Mouse (Mus musculus): Measurements from ENCODE around the gene Slc7a4.
"Not testable (repeated sequence)": the region's sequence is repeated elsewhere in the genome, so short reads cannot be mapped to it uniquely, and the experiment has no call there.

Slc7a4 gene

DNA sequence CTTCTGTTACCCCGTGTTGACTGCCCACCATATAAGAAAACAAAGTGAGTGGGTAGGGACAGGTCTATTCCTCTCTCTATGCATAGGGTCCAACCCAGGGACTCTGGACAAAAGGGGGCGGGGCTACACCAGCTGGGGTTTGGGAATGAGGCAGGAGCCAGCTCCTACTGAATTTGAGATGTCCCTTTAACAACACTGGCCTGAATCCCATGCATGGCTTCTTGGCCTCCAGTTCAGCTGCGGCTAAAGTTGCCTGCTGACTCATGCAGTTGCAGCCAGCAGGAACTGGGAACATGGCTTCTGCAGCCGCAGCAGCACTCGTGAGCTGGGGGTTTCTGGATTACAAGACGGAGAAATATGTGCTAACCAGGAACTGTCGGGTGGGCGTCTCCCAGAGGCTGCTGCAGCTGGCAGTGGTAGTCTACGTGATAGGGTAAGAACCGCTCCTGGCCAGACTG lies 21.2 kb downstream of the Slc7a4 start, which contains the start of gene P2rx6:
Gene P2rx6, plus strand, starts transcription at position 135 of the 458 bp plus-strand sequence.
- DNase-seq (ENCODE audit: low spot score) = peak; percentile 43

DNA sequence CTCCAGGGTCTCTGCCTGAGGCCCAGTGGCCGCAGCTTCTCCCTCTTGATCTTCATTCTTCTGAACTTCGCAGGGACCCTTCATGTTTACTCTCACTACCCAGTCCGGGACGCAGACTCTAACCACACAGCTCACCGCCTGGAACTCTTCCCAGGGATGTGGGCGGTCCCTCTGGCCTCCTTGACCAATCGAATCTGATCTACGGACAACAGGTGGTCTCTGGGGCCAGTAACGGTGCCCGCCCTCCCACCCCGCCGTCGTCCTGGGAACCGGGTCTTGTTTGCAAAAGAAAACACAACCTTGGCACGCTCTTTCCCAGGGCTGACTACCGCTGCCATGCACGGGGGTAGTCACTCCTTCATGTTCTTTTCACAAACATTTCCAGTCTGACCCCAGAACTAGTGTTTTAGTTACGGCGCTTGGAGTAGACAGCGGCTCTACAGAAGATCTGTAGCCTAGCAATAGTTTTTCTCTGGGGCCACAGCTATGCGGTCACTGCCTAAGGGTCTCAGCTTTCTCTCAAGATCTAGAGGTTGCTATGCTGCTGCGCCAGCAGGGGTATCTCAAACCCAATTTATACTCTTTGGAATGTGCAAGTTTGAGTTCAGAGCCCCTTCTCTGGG lies 21.8 kb downstream of the Slc7a4 start, which contains the start of gene Lrrc74b:
Gene Lrrc74b, minus strand, starts transcription at position 120 of the 623 bp plus-strand sequence.
- DNase-seq (ENCODE audit: low spot score) = no peak

DNA sequence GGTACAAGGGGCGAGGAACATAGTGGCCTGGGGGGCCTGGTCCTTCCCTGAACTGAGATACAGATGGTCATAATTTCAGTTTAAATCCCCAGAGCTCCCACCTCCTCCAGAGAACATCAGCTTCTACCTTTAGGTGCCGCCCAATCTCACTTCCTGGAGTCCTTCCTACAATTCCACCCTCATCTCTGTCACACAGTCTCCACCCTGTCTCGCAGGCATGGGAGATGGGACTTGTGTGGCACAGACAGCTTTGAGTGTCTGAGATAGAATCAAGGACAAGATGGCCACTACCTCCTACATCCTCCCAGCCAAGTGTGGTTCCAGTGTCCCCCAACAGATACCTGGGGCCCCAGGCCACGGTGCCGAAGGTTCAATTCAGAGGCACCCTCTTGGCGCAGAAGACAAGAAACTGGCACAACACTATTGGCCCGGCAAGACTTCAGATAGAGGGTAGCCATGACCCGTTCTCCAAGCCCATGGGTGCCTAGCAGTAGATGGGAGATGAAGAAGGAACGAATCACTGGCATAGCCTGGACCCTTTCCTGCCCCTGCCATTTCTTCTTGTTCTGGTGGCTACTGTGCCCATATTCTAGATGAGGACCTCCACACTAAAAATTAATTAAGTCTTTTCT lies 23.5 kb downstream of the Slc7a4 start:
- DNase-seq (ENCODE audit: low spot score) = no peak

DNA sequence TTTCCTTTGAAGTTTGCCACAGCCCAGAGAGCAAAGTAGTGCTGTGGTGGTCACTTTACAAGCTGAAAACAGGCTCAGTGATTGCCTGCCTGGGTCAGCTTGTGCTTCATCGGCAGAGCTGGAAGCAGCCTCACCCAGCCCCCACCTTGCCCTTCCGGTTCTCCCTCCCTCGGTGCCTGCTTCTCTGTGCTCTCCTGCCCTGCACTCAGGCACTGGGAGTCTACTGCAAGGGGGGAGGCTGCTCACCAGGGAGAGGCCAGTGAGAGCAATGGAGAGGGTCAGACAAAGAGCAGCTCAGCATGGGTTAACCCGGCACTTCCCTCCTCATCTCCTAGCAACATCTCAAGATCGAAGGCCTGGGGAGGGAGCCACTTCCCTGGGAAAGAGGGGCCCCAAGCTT lies 24.2 kb downstream of the Slc7a4 start:
- DNase-seq (ENCODE audit: low spot score) = no peak

DNA sequence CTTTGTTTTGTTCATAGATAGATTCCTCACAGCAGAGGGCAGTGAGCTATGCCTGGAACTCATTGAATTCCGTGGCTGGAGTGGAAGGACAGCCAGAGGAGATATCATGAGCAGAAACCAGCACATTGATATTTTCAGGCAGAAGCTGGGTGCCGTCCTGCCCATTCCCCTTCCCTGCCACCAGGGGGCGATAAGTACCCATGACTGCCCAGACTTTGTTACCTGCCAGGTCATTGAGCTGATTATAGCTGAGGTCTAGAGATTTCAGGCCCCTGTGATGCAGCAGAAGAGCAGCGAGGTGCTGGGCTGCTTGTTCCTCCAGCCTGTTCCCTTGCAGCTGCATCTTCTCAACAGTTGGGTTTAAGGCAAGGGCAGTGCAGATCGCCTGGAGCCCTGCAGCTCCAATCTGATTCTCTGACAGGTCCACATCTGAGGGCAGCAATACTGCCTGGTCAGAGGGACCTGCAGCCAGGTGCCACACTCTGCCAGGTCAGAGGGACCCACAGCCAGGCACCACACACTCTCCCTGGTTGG lies 25.0 kb downstream of the Slc7a4 start:
- DNase-seq (ENCODE audit: low spot score) = no peak

DNA sequence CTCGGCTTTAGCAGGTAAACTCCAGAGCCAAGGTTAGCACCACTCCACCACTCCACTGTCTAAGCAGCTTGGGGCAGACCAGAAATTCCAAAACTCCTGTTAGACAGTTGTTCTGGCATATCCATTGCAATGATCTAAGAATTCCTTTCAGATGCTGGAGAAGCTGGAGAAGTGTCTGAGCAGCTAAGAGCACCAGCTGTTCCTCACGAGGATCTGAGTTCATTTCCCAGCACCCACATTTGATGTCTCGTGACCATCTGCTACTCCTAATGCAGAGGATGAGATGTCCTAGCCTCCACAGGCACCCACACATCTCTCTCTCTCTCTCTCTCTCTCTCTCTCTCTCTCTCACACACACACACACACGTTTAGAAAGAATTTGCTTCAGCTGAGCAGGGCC lies 26.1 kb downstream of the Slc7a4 start:
- no peak for DNase-seq (ENCODE audit: low spot score)

DNA sequence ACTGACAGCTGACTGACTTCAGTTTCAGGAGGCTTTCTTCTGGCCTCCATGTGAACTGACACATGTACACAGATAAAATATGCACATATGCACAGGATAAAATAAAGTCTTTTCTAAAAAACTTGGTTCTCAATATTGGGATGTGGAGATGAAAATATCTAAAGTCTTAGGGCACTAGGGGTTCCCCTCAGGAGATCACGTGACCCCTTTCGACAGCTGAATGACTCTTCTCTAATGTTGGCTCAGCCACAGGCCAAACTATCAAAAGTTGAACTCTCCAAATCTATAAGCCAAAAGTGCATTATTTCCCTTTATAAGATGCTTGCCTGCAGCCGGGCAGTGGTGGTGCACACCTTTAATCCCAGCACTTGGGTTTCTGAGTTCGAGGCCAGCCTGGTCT lies 26.8 kb downstream of the Slc7a4 start:
- DNase-seq (ENCODE audit: low spot score) = no peak

DNA sequence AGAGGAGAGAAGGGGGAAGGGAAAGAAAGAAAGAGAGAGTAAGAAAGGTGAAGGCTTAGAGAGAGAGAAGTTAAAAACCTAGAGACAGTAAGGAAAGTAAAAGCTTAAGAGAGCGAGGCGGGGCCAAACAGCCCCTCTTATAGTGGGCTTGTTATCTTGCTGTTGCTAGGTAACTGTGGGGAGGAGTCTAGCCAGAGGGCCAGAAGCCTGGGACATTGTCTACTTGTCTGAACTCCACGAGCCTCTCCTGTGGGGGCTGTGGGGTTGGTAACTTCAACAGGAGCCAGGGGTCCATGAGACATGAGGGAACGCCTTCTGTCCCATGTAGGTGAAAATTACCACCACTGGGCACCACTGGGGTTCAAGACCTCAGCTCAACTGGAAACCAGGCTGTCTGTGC lies 28.3 kb downstream of the Slc7a4 start:
- not testable (repeated sequence) for DNase-seq (ENCODE audit: low spot score)

DNA sequence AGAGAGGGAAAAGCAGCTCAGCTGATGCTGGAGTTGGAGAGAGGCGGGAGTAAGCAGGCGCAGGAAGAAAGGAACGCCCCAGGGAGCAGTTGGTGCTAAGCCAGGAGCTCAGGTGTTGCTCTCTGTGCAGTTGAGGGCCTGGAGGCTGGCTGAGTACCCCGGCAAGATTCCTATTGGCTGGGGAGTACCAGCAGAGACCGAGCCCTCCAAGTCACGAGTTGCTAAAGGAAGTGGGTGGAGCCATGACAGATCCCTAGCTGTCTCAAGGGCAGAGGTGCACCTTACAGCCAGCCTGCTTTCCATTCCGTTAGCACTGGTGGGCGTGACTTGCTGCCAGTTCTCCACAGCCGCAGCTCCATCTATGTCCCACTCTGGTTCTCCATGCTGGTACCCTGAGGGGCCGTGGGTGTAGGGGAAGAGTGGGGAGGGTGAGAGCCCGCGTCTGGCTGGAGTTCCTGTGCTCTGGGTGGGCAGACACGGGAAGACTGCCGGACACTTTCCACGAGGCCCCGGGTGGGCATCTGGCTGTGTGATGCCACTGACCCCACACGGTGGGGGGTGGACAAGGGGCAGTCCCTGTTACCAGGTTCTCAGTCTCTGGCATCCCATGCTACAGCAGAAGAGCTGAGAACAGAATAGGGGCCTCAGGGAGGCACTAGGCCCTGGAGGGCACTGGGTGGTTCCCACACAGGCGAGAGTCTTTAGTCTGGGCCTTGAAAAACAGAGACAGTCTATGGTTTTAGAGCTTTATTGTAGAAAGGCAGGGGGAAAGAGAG lies 28.9 kb downstream of the Slc7a4 start:
- no peak for DNase-seq (ENCODE audit: low spot score)

DNA sequence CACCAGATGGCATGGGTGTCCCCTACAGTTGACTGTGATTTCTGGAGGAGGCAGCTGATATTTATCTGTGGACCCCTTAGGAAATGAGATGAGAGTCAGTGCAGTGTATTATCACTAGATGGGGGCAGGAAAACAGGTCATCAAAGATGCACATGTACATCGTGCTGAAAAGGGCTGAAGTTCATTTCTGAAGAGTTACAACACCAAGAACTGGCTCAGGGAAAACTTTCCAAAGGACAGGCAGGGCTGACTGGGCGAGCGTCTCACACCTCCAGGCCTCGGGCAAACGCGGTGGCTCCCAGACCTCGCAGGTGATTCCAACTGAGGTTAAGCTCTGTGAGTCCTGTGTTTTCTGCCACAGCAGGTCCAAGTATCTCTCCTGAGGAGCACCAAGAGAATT lies 30.2 kb downstream of the Slc7a4 start:
- DNase-seq (ENCODE audit: low spot score) = no peak

DNA sequence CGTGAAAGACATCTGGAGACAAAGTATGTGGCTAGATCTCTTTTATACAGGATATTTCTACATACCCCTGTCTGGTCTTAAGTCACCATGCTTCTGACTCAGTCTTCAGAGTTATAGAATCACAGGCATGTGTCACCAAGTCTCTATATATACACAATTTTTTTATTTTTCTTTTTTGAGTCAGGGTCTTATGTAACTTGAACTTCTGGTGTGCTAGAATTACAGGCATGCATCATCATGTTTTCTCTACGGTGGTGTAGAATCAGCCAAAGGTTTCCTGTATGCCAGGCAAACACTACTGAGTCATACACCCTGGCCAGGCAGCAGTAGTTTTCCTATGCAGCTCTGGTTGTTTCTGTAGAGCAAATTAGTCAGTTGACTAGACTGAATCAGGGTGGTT lies 40.4 kb downstream of the Slc7a4 start:
- DNase-seq (ENCODE audit: low spot score) = no peak

DNA sequence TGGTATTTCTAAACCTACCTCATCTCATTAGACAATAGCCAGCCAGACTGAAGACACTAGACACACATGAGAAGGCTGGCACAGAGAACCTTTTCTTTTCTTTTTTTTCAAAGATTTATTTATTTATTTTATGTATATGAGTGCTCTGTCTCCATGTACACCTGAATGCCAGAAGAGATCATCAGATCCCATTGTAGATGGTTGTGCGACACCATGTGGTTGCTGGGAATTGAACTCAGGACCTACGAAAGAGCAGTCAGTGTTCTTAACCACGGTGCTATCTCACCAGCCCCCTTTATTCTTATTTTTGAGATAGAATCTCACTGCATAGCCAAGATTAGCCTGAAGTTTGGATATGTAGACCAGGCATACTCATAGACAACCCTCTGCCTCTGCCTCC lies 46.4 kb downstream of the Slc7a4 start:
- DNase-seq (ENCODE audit: low spot score) = no peak

DNA sequence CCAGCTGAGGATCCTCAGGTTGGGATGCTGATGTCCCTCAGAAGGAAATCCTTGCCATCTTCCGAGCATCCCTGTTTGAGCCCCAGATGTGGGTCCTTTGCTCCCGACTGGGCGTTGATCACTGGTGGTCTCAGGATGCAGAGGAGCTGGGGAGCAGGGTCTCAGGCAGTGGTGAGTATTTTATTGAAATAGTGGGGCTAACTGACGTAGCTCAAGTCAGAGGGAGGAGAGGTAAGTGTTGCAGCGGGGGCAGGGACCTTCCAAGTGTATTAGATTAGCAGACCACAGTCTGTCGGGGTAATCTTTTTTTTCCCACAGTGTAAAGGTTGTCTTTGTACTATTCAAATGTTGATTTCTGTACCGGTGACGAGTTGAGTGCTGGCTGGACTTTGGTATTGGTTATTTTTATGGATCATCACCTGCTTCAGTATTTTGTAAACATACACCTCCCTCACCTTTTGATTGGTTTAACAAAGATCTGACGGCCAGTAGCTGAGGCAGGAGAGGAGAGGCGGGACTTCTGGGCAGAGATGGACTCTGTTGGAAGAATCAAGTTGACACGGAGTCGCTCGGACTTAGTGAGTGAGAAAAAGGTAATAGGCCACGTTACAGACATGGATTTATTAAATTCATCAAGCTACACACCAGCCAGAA lies 50.2 kb downstream of the Slc7a4 start:
- DNase-seq (ENCODE audit: low spot score) = no peak

DNA sequence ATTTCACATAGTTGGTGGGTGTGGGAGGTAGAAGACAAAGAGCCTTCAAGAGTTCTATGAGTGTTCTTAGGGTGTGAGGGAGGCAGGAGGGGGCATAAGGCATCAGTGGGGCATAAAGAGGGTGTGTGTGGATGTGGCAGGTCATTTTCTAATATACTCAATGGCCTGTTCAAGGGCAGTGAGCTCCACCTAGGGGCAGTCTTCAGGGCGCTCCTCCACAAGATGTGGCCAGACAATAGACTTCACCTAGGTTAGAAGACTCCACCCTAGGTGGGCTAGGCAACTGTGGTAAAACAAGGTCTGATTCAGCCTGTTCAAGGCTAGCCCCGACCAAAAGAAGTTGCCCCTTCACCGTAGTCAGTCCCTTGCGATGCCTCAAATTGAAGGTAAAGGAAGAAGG lies 50.7 kb downstream of the Slc7a4 start:
- no peak for DNase-seq (ENCODE audit: low spot score)

DNA sequence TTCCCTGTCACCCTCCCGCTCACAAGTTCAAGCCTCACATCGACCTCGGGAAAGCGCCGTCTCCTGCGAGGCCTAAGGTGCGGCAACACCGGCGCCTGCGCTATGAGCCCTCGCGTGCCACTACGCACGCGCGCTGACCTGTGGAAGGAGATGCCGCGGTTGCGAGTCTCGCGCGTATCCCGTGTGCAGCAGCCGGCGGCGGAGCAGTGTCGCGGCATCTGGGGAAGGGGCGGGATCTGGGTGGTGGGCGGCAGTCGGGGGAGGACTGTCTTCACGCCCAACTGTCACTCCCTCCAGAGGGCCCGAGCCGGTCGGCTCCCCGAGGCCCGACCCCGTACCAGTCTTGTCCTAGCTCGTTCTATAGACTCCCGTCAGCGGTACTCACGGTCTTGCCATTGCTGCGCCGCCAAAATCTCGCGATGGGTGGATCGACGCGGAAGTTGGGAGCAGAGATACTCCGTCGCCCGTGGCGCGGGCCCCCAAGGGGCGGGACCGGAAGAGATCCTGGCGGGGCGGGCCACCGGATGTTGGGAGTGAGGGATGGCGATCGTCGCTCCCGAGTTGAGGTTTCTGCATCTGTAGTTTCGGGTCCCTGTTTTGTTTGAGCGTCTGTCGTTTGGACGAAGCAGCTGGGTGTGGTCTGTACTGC lies 52.2 kb downstream of the Slc7a4 start, which contains the start of gene Thap7:
Gene Thap7, minus strand, starts transcription at position 497 of the 649 bp plus-strand sequence.
- DNase-seq (ENCODE audit: low spot score) = peak; percentile 90

DNA sequence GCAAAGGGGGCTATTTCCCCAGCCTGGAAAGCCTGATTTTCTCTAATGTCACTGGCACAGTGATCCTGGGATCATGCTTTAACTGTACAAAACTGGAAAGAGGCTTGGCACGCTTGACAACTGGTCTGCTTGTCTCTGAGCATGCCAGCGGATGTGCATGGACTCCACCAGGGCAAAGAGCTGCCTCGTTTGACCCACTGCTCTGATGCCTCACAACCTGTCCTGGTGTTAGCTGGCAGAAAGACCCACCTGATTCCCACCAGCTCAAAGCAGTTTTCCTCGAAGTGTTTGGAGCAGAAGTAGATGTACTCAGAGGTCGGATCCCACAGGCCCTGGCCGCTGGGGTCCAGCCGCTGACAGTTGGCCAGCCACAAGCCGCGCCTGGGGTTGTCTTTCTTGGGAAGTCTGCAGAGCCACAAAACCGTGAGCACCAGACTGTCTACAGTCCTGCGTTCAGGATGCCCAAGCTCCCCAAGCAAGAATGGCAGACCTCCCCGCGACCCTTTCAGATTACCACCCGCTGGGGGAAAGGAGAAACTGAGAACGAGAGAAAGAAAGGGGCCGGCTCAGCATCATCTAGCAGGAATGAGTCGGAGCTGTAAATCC lies 52.9 kb downstream of the Slc7a4 start:
- DNase-seq (ENCODE audit: low spot score) = no peak

DNA sequence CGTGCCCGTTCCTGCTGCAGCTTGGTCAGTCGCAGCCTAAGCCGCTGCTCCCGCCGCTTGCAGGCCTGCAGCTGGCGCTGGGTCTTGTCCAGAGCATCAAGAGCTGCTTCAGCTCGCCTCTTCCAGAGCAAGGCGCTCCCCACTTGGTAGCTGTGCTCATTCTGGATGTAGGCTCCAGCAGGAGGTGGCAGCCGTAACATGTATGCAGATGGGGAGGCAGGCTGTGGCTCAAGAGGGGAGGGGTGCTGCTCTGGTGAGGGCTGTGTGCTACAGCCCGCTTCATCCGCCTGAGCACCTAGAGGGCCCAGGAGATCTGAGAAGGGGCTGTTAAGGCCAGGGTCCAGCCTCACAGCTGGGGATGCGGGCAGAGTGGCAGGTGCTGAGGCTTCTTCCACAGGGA lies 54.7 kb downstream of the Slc7a4 start:
- no peak for DNase-seq (ENCODE audit: low spot score)

DNA sequence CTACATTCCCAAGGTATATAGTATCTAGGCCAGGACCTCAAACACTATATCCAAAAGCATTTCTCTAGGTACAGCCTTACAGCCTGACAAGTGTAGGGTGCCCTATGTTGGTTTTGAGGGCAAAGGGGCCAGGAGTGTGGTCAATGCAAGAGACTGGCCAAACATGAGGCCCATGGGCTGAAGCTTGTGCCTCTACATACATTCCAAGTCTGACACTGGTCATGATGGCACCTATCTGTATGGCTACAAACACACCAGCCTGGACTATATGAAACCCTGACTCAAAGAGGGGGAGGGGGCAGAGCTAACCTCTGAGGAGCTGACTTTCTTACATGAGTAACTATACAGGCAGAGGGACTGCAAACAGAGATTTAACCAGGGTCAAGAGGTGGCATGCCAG lies 55.4 kb downstream of the Slc7a4 start:
- no peak for DNase-seq (ENCODE audit: low spot score)

DNA sequence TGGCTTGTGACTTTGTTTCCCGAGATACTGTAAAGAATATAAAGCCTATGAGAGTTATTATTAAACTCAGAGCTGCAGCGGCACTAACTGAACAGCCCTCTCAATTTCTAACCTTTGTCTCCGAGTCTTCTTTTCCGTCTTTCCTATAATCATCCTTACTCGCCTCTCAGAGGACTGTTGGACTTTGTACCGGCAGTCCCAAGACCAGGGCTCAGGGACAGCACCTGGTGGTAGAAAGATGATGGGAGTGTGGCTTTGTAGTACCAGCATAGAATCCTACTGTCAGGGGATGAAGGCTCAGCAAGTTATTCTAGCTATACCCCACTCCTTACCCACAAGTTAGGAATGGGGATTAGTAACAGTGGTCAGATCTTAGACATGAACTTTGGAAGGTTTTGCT lies 56.8 kb downstream of the Slc7a4 start:
- no peak for DNase-seq (ENCODE audit: low spot score)

DNA sequence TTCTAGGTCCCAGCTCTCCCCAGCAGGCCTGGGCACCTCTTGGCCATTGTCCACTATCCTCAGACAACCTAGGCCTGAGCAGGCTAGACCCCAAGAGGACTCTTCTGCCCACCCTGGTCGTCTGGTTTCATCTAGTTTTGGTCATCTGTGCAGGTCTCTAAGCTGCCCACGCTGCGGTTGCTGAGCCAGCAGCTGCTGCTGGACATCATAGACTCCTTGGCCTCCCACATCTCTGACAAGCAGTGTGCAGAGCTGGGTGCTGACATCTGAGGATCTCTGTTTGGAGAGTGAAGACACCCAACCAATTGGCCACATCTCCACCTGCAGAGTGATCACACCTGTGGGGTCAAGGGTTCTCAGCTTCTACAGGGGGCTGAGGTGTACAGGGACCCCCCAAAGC lies 57.5 kb downstream of the Slc7a4 start:
- DNase-seq (ENCODE audit: low spot score) = no peak

DNA sequence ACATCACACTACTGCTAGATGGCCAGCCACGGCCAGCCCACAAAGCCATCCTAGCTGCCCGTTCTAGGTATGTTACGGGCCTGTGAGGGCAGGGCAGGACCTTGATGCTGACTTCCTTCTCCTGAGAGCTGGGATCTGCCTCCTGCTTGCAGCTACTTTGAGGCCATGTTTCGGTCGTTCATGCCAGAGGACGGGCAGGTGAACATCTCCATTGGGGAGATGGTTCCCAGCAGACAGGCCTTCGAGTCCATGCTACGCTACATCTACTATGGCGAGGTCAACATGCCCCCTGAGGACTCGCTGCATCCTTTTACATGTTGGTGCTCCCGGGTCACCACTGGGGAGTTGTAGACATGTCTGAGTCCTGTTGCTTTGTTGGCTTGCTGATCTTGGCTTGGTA lies 58.9 kb downstream of the Slc7a4 start:
- DNase-seq (ENCODE audit: low spot score) = no peak
